Mouse (Mus musculus): ENCODE data around the gene Trim75.
"Not testable (repeated sequence)": the region's sequence is repeated elsewhere in the genome, so short reads cannot be mapped to it uniquely, and the experiment has no call there.

The Trim75 gene

DNA sequence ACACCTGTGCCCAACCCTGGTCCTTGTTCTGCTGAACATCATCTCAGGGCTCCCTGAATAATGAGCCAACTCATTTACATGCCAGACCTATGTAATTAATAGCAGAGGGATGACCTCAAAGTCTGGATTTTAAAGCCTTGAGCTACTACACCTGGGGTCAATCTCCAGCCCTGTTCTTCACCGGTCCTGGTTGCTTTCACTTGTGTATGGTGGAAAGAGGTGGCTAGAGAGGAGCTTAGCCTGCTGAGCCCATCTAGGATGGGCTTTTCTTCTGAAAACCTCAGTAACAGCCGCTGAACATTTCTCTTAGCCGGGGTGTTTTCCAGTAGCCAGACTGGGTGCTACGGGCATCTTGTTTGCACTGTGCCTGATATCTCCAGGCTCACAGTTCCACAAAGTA lies at the start of gene Trim75:
TSS of gene Trim75 (minus strand) at position 101 of the 400 bp plus-strand sequence.
- DNase-seq (ENCODE audit: low spot score): no peak

GRCm38 (mm10) chr8:65037117-65037533 lies 49.5 kb upstream of the Trim75 start, which contains the start of gene Apela:
TSS of gene Apela (minus strand) at chr8:65037336.
- no peak for DNase-seq (ENCODE audit: low spot score)

DNA sequence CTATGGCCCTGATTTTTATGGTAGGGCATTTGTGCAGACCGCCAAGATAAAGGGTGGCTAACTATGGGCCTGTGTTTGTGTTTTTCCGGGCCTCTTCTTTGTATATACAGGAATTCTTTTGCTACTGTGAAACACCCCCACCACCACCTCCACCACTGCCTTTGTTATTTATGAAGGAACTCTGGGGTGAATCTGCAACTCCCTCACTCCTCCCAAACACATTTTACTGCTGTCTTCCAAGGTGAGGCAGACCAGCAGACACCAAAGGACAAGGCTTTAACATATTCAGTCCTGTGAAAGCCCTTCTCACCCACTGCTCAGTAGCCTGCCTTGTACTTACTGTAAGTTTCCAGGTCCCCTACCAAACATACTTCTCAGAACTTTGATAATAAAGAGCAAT lies 46.5 kb upstream of the Trim75 start:
- no peak for DNase-seq (ENCODE audit: low spot score)

DNA sequence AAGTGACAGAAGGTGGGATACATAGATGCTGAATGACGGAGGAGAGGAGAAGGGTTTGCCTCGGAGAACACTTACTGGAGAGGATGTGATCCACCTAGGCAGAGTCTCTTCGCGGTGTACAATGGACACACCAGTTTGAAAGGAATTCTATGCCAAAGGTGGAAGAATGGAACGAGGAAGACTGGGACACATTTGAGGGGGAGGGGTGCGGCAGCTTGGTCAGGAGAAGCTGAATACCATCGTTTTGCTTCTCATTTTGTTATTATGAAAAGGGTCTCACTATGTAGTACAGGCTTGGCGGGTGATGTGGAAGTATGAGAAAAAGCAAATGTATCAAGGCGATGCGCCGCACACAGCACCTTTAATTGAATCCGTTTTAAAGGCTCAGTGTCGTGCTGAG lies 45.4 kb upstream of the Trim75 start:
- DNase-seq (ENCODE audit: low spot score): no peak

DNA sequence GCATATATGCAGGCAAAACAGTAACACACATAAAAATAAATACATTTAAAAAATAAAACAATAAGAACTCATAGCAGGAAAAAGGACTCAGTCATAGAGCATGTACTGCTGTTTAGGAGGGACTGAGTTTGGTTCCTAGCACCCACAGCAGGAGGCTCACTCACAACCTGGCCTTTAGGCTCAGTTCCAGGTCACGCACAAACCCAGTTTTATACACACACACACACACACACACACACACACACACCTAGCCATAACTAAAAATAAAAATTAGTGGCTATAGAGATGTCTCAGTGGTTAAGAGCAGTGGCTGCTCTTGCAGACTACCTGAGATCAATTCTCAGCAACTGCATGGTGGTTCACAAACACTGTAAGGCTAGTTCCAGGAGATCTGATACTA lies 44.5 kb upstream of the Trim75 start:
- DNase-seq (ENCODE audit: low spot score): no peak

DNA sequence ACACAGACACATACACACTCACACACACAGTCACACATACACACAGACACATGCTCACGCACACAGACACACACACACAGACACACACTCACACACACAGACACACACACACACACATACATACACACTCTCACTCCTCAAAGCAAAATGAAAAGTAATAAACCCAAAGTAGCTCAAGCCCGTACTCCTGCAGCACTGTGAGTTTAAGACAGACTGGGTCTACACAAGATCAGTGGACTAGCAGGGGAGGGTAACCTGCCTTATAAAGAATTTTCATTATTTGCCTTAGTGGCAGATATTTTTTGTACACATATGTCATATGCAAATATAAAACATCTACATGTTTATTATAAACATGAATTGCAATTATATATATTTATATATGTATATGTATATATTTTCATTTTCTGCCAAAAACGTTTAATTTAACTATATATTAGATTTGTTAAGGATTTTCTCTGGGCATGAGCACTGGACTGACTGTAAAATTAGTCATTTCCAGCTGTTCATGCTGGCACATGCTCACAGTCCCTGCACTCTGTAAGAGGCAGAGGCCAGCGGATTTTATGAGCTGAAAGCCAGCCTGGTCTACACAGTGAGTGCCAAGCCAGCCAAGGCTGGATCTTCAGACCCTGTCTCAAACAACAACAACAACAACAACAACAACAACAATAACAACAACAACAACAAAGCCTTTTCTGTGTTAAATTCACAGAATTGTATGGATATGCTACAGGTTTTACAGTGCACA lies 43.3 kb upstream of the Trim75 start:
- no peak for DNase-seq (ENCODE audit: low spot score)

GRCm38 (mm10) chr8:65029776-65030175 lies 42.1 kb upstream of the Trim75 start:
- DNase-seq (ENCODE audit: low spot score): no peak

GRCm38 (mm10) chr8:65028959-65029686 lies 41.5 kb upstream of the Trim75 start:
- DNase-seq (ENCODE audit: low spot score): no peak

- DNase-seq (ENCODE audit: low spot score): peak; percentile 20
Observed at GRCm38 (mm10) chr8:65022485-65022884, 34.9 kb upstream of the Trim75 start.

GRCm38 (mm10) chr8:65018423-65018822 lies 30.8 kb upstream of the Trim75 start, which contains the start of the genes Trim61 and Trim60:
TSS of gene Trim61 (minus strand) at chr8:65018523.
TSS of gene Trim60 (minus strand) at chr8:65018584.
- no peak for DNase-seq (ENCODE audit: low spot score)

- DNase-seq (ENCODE audit: low spot score): not testable (repeated sequence)
Observed at GRCm38 (mm10) chr8:65007616-65008015, 20.0 kb upstream of the Trim75 start.

GRCm38 (mm10) chr8:64998806-64999365 lies 11.3 kb upstream of the Trim75 start:
- DNase-seq (ENCODE audit: low spot score): no peak

DNA sequence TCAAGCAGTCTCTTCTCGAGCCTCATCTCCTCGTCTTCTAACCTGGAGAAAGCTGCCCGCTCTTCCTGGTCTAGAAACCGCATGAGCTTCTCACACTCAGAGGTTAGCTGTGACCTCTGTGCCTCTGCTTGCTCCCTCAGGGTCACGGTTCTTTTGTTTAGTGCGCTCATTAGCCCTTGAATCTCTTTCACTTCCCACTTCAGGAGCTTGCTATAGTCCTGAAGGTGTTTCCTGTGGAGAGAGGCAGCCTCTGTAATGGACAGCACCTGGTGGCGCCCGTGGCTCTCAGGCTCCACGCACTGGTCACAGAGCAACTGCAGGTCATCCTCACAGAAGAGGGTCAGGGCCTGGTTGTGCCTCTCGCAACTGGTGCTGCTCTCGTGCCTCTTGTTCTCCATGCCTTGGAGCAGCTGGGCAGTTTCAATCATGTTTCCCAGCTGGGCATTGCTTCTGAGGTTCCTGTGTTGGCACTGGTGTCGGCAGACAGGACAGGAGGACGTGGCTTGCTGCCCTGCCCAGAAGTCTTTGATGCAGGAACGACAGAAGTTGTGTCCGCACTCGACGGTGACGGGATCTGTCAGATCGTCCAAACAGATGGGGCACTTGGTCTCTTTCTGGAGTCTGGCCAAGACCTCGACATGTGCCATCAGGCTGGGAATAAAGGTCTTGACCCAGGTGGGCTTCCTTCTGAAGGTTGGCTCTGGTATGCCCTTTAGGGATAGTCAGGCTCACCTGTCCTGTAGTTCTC lies 4.3 kb downstream of the Trim75 start:
- no peak for DNase-seq (ENCODE audit: low spot score)

DNA sequence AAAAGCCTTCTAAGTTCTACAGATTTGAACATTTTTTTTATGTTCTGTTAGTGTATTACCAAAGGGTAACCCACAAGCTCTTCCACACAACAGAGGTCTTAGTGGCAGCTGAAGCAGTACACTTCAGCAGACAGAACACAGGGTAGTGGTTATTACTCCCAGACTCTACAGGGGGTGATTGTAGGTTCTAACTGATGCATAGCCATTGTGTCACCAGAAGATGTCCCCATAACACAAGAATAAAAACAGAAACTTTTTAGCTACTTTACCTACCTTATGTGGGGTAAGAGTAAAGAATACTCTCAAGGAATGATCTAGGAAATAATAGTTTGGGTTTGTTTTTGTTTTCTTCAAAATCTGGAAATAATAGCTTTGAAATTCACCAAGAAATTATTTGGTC lies 24.8 kb downstream of the Trim75 start:
- DNase-seq (ENCODE audit: low spot score): no peak

DNA sequence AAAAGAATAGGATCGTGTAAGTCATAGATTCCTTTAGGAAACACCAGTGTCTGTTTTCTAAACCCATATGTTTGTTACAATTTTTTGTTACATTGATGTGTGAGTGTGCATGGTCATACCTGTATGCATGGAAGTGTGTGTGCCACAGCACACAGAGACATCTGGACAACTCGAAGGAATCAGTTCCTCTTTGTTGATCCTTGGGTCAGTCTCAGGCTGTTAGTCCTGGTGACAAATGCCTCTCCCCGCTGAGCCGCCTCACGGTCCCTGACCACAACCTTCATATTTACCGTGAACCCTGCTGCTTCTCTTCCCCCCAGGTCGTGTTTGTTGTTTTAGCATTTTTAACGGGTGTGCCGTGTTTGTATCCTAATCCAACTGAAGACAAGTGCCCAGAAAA lies 28.6 kb downstream of the Trim75 start:
- no peak for DNase-seq (ENCODE audit: low spot score)

GRCm38 (mm10) chr8:64952101-64952500 lies 35.5 kb downstream of the Trim75 start:
- no peak for DNase-seq (ENCODE audit: low spot score)

- DNase-seq (ENCODE audit: low spot score): no peak
Observed at GRCm38 (mm10) chr8:64948371-64948770, 39.3 kb downstream of the Trim75 start.

GRCm38 (mm10) chr8:64947698-64948034 lies 40.0 kb downstream of the Trim75 start:
- DNase-seq (ENCODE audit: low spot score): no peak

DNA sequence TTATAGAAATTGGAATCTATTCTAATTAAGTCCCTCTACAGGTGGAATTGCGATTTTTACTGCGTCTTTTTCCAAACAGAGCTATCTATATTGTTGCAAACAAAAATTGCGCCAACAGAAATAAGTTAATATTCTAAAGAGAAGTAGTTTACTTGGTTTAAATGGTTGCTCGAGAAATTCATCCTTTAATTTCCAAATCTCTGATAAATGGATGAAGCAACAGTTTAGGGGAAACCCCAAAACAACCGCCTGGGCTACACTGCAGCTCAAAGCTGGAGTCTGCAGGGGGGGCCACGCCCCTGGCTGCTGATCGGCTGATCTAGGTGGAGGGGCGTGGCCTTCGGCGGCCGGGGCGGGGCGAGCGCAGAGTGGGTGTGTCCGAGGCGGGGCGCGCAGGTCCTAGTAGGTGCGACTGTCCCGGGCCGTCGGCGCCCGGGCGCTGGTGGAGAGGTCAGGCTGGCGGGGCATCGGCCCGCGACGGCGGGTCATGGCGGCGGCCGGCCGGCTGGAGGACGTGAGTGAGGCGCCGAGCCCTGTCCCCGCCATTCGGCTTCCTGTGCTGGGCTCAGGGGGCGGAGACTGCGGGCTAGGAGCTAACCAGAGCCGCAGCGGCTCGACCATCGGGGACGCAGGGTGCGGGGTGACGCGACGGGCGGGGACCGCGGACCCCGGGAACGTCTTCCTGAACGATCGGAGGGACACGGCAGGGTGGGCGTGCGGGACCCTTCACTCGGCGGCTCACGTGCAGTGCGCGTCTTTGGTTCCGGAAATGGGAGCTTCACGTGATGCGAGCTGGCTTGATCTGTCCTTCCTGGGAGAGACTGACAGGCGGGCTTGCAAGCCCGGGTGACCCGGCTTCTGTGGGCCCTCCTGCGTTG lies 40.6 kb downstream of the Trim75 start, which contains the start of gene Tmem192:
TSS of gene Tmem192 (plus strand) at position 366 of the 878 bp plus-strand sequence.
- DNase-seq (ENCODE audit: low spot score): peak; percentile 73

DNA sequence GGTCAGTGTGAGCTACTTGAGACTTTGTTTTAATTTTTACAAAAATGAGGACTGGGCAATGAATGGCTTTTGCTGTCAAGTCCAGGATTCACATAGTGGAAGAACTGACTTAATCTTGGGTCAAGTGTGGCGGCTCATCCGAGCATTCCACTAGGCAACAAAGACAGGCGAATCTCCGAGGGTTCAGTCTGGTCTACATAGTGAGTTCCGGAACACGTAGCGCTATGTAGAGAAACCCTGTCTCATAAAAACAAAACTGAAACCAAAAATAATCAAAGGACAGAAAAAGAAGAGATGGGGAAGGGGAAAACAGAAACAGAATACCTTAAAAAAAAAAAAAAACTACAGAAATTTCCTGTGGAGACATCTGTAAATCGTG lies 41.2 kb downstream of the Trim75 start:
- DNase-seq (ENCODE audit: low spot score): no peak

DNA sequence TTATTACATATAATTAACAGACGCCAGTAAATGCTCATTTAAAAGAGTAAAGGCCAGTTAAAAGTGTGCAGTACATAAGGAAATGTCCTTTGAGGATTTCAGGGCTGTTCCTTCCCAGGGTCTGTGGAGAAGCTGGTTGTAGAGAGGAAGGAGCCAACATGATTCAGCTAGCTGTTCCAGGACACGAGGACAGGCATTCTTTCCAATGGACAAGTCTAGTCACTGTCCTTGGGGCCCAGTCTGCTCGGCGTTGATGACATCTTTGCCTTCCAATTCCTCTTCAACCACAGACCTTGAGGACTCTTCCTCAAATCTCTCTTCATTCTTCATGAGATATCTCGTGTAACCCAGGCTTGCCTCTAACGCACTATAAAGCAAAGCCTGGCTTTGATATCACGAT lies 42.0 kb downstream of the Trim75 start:
- no peak for DNase-seq (ENCODE audit: low spot score)

All from urinary bladder, postnatal 10 days (tissue).